Mouse (Mus musculus) MEL (cell line): ENCODE results near the gene Gm10135.

Source experiments
- CTCF ChIP-seq, 3 experiments: IDR thresholded peaks in 2 of 3; conservative IDR thresholded peaks in 1 of 3; 2 replicates each; pipeline ENCODE4 v1.5.1; 2011 to 2012; ENCODE audit warnings: low read length in 3 of 3, low read depth in 2 of 3, mild to moderate bottlenecking in 2 of 3, improper control_type of control experiment in 1 of 3, inconsistent platforms in 1 of 3, mixed read lengths in 1 of 3, moderate library complexity in 1 of 3; ENCODE audit not compliant: control insufficient read depth in 1 of 3, insufficient read depth in 1 of 3, poor library complexity in 1 of 3, severe bottlenecking in 1 of 3
- MAX ChIP-seq: IDR thresholded peaks from 2 replicates; pipeline ENCODE4 v1.6.1; 2011; ENCODE audit warnings: low read length, improper control_type of control experiment

DNA sequence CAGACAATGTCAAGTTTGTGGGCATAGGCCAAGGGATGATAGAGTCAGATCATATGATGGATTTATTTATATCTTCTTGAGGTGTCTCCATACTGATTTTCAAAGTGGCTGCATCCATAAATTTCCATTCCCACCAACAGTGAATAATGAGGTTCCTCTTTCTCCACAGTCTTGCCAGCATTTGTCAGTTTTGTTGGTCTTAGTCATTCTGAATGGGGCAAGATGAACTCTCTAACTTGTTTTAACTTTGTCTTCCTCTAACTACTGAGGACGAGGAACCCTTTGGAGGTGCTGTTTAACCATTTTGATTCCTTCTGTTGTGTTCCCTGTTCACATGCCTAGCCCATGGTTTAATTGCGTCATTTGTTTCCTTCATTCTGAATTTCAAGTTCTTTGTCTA, 24.2 kb downstream of the Gm10135 start:
- TF ChIP-seq MAX (no peak), CTCF (IDR thresholded peaks at IDR 0.05 in 2 of 3, conservative IDR thresholded peaks at IDR 0.05 in 1 of 3; ENCODE audit: control insufficient read depth in 1 of 3, insufficient read depth in 1 of 3, low read depth in 2 of 3, low read length in 3 of 3, poor library complexity in 1 of 3, severe bottlenecking in 1 of 3) (no peak)
